Mouse (Mus musculus): ENCODE measurements around the gene Pbx4. TPM values are rescaled to one million over a fixed set of nuclear protein-coding genes. Genes with fewer than 3 reads are reported as not detected.
A peak's percentile ranks its signal among the peaks of the same experiment; 100 is the strongest.

Gene Pbx4
- polyA plus RNA-seq, 1 experiment: 22.4 TPM

DNA sequence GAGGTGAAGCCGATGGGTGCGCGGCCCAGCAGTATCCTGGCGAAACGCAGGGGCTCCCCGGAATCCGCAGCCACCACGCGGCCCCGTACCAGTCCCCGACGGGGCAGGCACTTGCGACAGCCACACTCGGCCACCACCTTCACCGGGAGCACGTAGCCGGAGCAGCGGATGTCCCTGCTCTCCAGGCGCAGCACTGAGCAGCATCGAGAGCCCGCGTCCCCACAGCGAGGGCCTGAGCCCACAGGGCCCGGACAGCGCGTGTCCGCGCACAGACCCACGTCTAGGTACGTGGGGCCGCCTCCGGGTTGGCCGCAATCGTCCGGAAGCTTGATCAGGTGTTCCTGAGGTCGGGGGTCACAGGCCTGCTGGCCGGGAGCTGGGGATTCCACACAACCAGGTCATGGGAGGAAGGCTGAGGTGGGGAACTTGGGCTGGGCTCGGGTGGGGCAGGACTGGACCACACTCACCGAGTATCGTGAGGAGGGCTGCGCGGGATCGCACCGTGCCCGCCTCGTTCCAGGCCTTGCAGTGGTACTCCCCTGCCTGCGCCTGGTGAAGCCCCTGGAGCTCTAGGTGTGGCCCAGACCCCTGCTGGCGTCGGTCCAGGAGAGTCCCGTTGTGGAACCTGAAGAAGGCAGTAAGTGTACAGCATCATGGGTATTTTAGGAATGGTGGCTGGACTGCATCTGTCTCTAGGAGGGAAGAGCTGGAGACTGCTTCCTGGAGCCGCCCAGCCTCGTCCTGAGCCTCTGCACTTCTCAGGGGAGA is 50.7 kb downstream of the Pbx4 start:
- Histone ChIP-seq H3K4me3 (ENCODE audit: low read depth, low read length) (peak overlapping the region; percentile 54), H3K9me3 (replicated peaks; ENCODE audit: control insufficient read depth, insufficient read depth, low read length, poor library complexity, severe bottlenecking) (no peaks in the 10 kb centered on the region), H3K9ac (ENCODE audit: low read depth, poor library complexity, severe bottlenecking) (peak overlapping the region; percentile 39), H3K27ac (ENCODE audit: insufficient read depth, low read length) (no peak overlapping the region), H3K36me3 (ENCODE audit: control insufficient read depth, insufficient read depth, low read length, poor library complexity, severe bottlenecking) (no peaks in the 10 kb centered on the region), H3K27me3 (ENCODE audit: control insufficient read depth, insufficient read depth, low read length, poor library complexity, severe bottlenecking) (peaks cover 17% of the 10 kb centered on the region), H3K4me1 (ENCODE audit: control insufficient read depth, insufficient read depth, low read length) (no peaks in the 10 kb centered on the region)
- no peak for TF ChIP-seq POLR2A (IDR thresholded peaks at IDR 0.05; ENCODE audit: insufficient read depth, low read length)
- TF ChIP-seq EP300 (IDR thresholded peaks at IDR 0.05; ENCODE audit: insufficient read depth, low read depth, low read length): no peak
- no peak for TF ChIP-seq CTCF (IDR thresholded peaks at IDR 0.05; ENCODE audit: low read depth, low read length)

GRCm38 (mm10) chr8:69884141-69884540 is 51.9 kb downstream of the Pbx4 start:
- H3K36me3 ChIP-seq (ENCODE audit: control insufficient read depth, insufficient read depth, low read length, poor library complexity, severe bottlenecking): no peaks in the 10 kb centered on the region
- peaks cover 17% of the 10 kb centered on the region for H3K27me3 ChIP-seq (ENCODE audit: control insufficient read depth, insufficient read depth, low read length, poor library complexity, severe bottlenecking)
- no peak overlapping the region for H3K9ac ChIP-seq (ENCODE audit: low read depth, poor library complexity, severe bottlenecking)
- TF ChIP-seq CTCF (IDR thresholded peaks at IDR 0.05; ENCODE audit: low read depth, low read length): no peak
- no peak for TF ChIP-seq POLR2A (IDR thresholded peaks at IDR 0.05; ENCODE audit: insufficient read depth, low read length)
- no peak for TF ChIP-seq EP300 (IDR thresholded peaks at IDR 0.05; ENCODE audit: insufficient read depth, low read depth, low read length)
- no peak overlapping the region for H3K27ac ChIP-seq (ENCODE audit: insufficient read depth, low read length)
- H3K4me1 ChIP-seq (ENCODE audit: control insufficient read depth, insufficient read depth, low read length): no peaks in the 10 kb centered on the region
- no peaks in the 10 kb centered on the region for H3K9me3 ChIP-seq (replicated peaks; ENCODE audit: control insufficient read depth, insufficient read depth, low read length, poor library complexity, severe bottlenecking)
- no peak overlapping the region for H3K4me3 ChIP-seq (ENCODE audit: low read depth, low read length)

DNA sequence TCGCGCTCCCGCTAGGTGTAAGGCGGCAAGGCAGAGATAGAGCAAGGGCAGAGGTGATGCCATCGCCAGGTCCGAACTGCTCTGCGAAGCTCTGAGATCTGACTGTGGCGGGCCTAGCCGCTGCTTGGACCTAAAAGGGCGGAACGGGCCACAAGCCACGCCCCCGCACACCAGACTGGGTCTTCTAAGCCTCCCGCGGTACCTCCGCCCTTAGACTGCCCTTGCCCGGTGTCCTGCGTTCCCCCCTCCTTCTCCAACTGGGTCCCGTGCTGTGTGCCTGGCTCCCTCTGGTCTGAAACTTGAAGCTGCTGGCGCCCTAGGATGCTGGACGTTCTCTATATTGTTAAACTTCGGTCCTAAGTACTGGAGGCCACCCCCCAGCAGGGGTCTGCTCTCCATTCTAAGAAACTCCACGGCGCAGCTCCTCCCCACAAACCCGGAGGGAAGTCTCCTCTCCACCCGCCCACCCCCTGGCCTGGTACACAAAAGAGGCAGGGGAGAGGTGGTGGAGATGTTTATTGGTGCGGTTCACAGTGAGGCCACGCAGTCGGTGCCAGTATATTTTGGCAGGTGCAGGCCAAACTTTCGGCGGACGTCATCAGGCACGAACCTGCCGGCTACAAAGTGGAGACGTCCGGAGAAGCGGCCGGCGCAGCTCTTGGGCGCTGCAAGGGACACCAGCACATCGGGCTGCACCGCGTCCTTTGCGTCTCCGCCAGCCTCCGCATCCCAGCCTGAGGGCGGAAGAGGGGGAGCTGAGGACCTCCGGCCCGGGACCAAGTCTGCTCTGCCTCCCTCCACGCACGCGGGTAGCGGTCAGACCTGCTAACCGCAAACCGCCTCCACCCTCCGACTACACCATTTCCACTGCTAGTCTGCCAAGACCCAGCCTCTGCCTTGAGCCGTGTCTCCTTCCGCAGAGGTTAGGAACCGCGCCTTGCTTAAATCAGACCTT is 55.3 kb downstream of the Pbx4 start, which contains the start of gene Cilp2:
TSS of gene Cilp2 (minus strand) at position 399 of the 955 bp plus-strand sequence.
- H3K27me3 ChIP-seq (ENCODE audit: control insufficient read depth, insufficient read depth, low read length, poor library complexity, severe bottlenecking): 0 out of 2 replicates have a peak, but pooled peaks cover 2% of the 10 kb centered on the region
- H3K36me3 ChIP-seq (ENCODE audit: control insufficient read depth, insufficient read depth, low read length, poor library complexity, severe bottlenecking): no peaks in the 10 kb centered on the region
- no peak within 1 kb of the TSS for H3K27ac ChIP-seq (ENCODE audit: insufficient read depth, low read length)
- TF ChIP-seq CTCF (IDR thresholded peaks at IDR 0.05; ENCODE audit: low read depth, low read length) (no peak), POLR2A (IDR thresholded peaks at IDR 0.05; ENCODE audit: insufficient read depth, low read length) (no peak), EP300 (IDR thresholded peaks at IDR 0.05; ENCODE audit: insufficient read depth, low read depth, low read length) (0 out of 2 replicates have a peak, but pooled peaks have one; percentile 15)
- H3K4me1 ChIP-seq (ENCODE audit: control insufficient read depth, insufficient read depth, low read length): no peaks in the 10 kb centered on the region
- H3K4me3 ChIP-seq (ENCODE audit: low read depth, low read length): peak within 1 kb of the TSS; percentile 51
- peak within 1 kb of the TSS; percentile 13 for H3K9ac ChIP-seq (ENCODE audit: low read depth, poor library complexity, severe bottlenecking)
- H3K9me3 ChIP-seq (replicated peaks; ENCODE audit: control insufficient read depth, insufficient read depth, low read length, poor library complexity, severe bottlenecking): no peaks in the 10 kb centered on the region

GRCm38 (mm10) chr8:69888244-69888866 is 56.1 kb downstream of the Pbx4 start:
- Histone ChIP-seq H3K9ac (ENCODE audit: low read depth, poor library complexity, severe bottlenecking) (peak overlapping the region; percentile 13), H3K4me1 (ENCODE audit: control insufficient read depth, insufficient read depth, low read length) (no peaks in the 10 kb centered on the region), H3K27me3 (ENCODE audit: control insufficient read depth, insufficient read depth, low read length, poor library complexity, severe bottlenecking) (0 out of 2 replicates have a peak, but pooled peaks cover 2% of the 10 kb centered on the region), H3K36me3 (ENCODE audit: control insufficient read depth, insufficient read depth, low read length, poor library complexity, severe bottlenecking) (no peaks in the 10 kb centered on the region), H3K4me3 (ENCODE audit: low read depth, low read length) (peak overlapping the region; percentile 51), H3K27ac (ENCODE audit: insufficient read depth, low read length) (no peak overlapping the region), H3K9me3 (replicated peaks; ENCODE audit: control insufficient read depth, insufficient read depth, low read length, poor library complexity, severe bottlenecking) (no peaks in the 10 kb centered on the region)
- no peak for TF ChIP-seq POLR2A (IDR thresholded peaks at IDR 0.05; ENCODE audit: insufficient read depth, low read length)
- no peak for TF ChIP-seq CTCF (IDR thresholded peaks at IDR 0.05; ENCODE audit: low read depth, low read length)
- TF ChIP-seq EP300 (IDR thresholded peaks at IDR 0.05; ENCODE audit: insufficient read depth, low read depth, low read length): no peak

GRCm38 (mm10) chr8:69888902-69889301 is 56.6 kb downstream of the Pbx4 start:
- Histone ChIP-seq H3K4me3 (ENCODE audit: low read depth, low read length) (peak overlapping the region; percentile 51), H3K27ac (ENCODE audit: insufficient read depth, low read length) (no peak overlapping the region), H3K4me1 (ENCODE audit: control insufficient read depth, insufficient read depth, low read length) (no peaks in the 10 kb centered on the region), H3K27me3 (ENCODE audit: control insufficient read depth, insufficient read depth, low read length, poor library complexity, severe bottlenecking) (0 out of 2 replicates have a peak, but pooled peaks cover 2% of the 10 kb centered on the region), H3K36me3 (ENCODE audit: control insufficient read depth, insufficient read depth, low read length, poor library complexity, severe bottlenecking) (no peaks in the 10 kb centered on the region), H3K9me3 (replicated peaks; ENCODE audit: control insufficient read depth, insufficient read depth, low read length, poor library complexity, severe bottlenecking) (no peaks in the 10 kb centered on the region), H3K9ac (ENCODE audit: low read depth, poor library complexity, severe bottlenecking) (peak overlapping the region; percentile 13)
- TF ChIP-seq EP300 (IDR thresholded peaks at IDR 0.05; ENCODE audit: insufficient read depth, low read depth, low read length): no peak
- TF ChIP-seq POLR2A (IDR thresholded peaks at IDR 0.05; ENCODE audit: insufficient read depth, low read length): no peak
- no peak for TF ChIP-seq CTCF (IDR thresholded peaks at IDR 0.05; ENCODE audit: low read depth, low read length)

All from ES-Bruce4 (cell line).